Mouse (Mus musculus) cerebellum, adult 2 months (tissue): ENCODE data around the gene Trim61. TPM values are rescaled to one million over a fixed set of nuclear protein-coding genes. Genes with fewer than 3 reads are reported as not detected.

Experiments used
- DNase-seq, 2 experiments: peaks; one replicate each; pipeline ENCODE4 v3.0.0; 2021
- H3K27ac ChIP-seq: fragments of 200-500 bp; 2 replicates; pipeline ENCODE4 v1.5.1; 2012; ENCODE audit warnings: low read length, control low read depth, inconsistent platforms; ENCODE audit not compliant: insufficient read depth
- H3K27me3 ChIP-seq: fragments of 200-500 bp; 2 replicates; pipeline ENCODE4 v1.6.1; 2012; ENCODE audit warnings: inconsistent platforms, mild to moderate bottlenecking, low read length, moderate library complexity; ENCODE audit not compliant: control insufficient read depth, insufficient read depth
- H3K4me1 ChIP-seq: fragments of 200-500 bp; 2 replicates; pipeline ENCODE4 v1.6.1; 2011; ENCODE audit warnings: low read length; ENCODE audit not compliant: control insufficient read depth, insufficient read depth
- H3K4me3 ChIP-seq: fragments of 200-500 bp; replicated peaks from 2 replicates; pipeline ENCODE3; 2011; ENCODE audit warnings: mild to moderate bottlenecking, low read depth, low read length, control low read depth; ENCODE audit not compliant: insufficient read depth
- CTCF ChIP-seq: fragments of 200-500 bp; IDR thresholded peaks from 2 replicates; pipeline ENCODE4 v1.5.1; 2011; ENCODE audit warnings: low read depth, mild to moderate bottlenecking, control low read depth, low read length, moderate library complexity, borderline replicate concordance; ENCODE audit not compliant: insufficient read depth
- POLR2A ChIP-seq: fragments of 200-500 bp; IDR thresholded peaks from 2 replicates; pipeline ENCODE4 v1.6.1; 2011; ENCODE audit warnings: low read length, control low read depth, borderline replicate concordance; ENCODE audit not compliant: insufficient read depth
- WGBS: fragments of 180-500 bp; shearing (Covaris S2); methylation state at CpG from one replicate; pipeline ENCODE4 v1.1.7; 2018; 5-methylcytosine and 5-hydroxymethylcytosine counted together
- polyA plus RNA-seq: library from polyadenylated mRNA; depleted of rRNA; stranded (reverse); fragments of >200 nt; gene quantifications from 2 replicates; pipeline ENCODE4 v1.2.3, GENCODE M21; 2012

The Trim61 gene
- polyA plus RNA-seq, 1 experiment = not detected

- Histone ChIP-seq H3K4me1 (no peaks in the 10 kb centered on the region), H3K27me3 (no peaks in the 10 kb centered on the region), H3K4me3 (no peak overlapping the region), H3K27ac (no peak overlapping the region)
- TF ChIP-seq CTCF = no peak
- DNase-seq = no peak
- WGBS = 94% methylated on average over 3 of the region's 3 CpGs
These were observed 35.2 kb upstream of the Trim61 start for GRCm38 (mm10) chr8:65053554-65053953.

GRCm38 (mm10) chr8:65047801-65048200 is 29.5 kb upstream of the Trim61 start:
- WGBS = 76% methylated on average over 4 of the region's 4 CpGs
- Histone ChIP-seq H3K27ac (no peak overlapping the region), H3K4me1 (no peaks in the 10 kb centered on the region), H3K4me3 (no peak overlapping the region), H3K27me3 (no peaks in the 10 kb centered on the region)
- no peak for DNase-seq
- TF ChIP-seq POLR2A (no peak), CTCF (no peak)

DNA sequence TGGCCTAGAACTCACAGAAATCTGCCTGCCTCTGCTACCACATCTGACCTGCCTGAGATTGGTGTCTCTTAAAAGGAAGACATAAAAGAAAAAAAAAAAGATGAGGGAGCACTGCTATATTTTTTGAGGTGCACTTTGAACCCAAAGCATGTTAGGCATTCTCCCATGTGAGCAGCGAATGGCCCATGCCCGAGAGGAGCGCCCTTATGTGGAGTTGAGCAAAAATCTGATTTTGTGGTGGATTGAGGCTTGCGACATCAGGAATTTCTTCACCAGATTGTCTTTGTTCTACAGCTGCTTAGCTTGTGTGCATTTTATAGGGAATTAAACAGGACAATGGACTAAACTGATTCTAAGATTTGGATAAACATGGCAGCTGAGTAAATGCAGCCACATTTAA is 28.9 kb upstream of the Trim61 start:
- DNase-seq = no peak
- TF ChIP-seq CTCF (no peak), POLR2A (no peak)
- WGBS = 99% methylated on average over 4 of the region's 4 CpGs
- no peak overlapping the region for H3K4me3 ChIP-seq
- H3K4me1 ChIP-seq = no peaks in the 10 kb centered on the region
- H3K27me3 ChIP-seq = no peaks in the 10 kb centered on the region
- no peak overlapping the region for H3K27ac ChIP-seq

- H3K4me3 ChIP-seq = no peak overlapping the region
- no peak for DNase-seq
- no peaks in the 10 kb centered on the region for H3K27me3 ChIP-seq
- 40% methylated on average over 5 of the region's 5 CpGs for WGBS
- no peak overlapping the region for H3K27ac ChIP-seq
- no peaks in the 10 kb centered on the region for H3K4me1 ChIP-seq
- TF ChIP-seq POLR2A (no peak), CTCF (no peak)
These were observed 28.2 kb upstream of the Trim61 start for GRCm38 (mm10) chr8:65046565-65046964.

DNA sequence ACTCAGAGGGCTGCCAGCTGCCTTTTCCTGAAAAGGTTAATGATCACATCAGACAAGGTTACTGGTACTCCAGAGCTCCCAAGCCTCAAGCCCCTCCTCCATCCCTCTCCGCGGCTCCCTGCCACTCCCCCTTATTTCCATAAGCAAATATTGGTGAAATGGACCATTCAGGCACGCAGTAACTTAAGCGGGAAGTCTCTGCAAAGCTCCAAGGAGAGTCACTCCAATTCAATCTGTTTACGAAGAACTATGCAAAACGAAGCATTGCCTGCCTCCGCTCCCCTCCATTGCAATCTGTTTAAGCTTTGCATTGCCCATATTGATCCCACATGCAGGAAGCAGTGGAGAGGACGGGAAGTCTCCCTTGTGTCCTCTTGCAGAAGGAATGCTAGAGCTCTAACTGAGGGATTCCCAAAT is 18.8 kb upstream of the Trim61 start, which contains the start of gene Apela:
TSS of gene Apela (minus strand) at position 220 of the 417 bp plus-strand sequence.
- H3K4me3 ChIP-seq = no peak within 1 kb of the TSS

GRCm38 (mm10) chr8:65034136-65034535 is 15.8 kb upstream of the Trim61 start:
- H3K4me1 ChIP-seq = no peaks in the 10 kb centered on the region
- no peaks in the 10 kb centered on the region for H3K27me3 ChIP-seq
- WGBS = 61% methylated on average over 2 of the region's 2 CpGs
- no peak for TF ChIP-seq POLR2A
- no peak for TF ChIP-seq CTCF
- no peak for DNase-seq
- H3K27ac ChIP-seq = no peak overlapping the region
- H3K4me3 ChIP-seq = no peak overlapping the region

More for the DNA sequence above, 18.8 kb upstream of the Trim61 start, which contains the start of gene Apela:
- no peak for TF ChIP-seq POLR2A
- TF ChIP-seq CTCF = no peak
- 3% methylated on average over 8 of the region's 8 CpGs for WGBS
- DNase-seq = no peak
- Histone ChIP-seq H3K4me1 (no peaks in the 10 kb centered on the region), H3K27me3 (no peaks in the 10 kb centered on the region), H3K27ac (no peak within 1 kb of the TSS)

GRCm38 (mm10) chr8:65033056-65033455 is 14.7 kb upstream of the Trim61 start:
- TF ChIP-seq POLR2A (no peak), CTCF (no peak)
- no peaks in the 10 kb centered on the region for H3K27me3 ChIP-seq
- no peak for DNase-seq
- H3K4me1 ChIP-seq = no peaks in the 10 kb centered on the region
- no peak overlapping the region for H3K27ac ChIP-seq
- WGBS = 89% methylated on average over 13 of the region's 13 CpGs
- H3K4me3 ChIP-seq = no peak overlapping the region

DNA sequence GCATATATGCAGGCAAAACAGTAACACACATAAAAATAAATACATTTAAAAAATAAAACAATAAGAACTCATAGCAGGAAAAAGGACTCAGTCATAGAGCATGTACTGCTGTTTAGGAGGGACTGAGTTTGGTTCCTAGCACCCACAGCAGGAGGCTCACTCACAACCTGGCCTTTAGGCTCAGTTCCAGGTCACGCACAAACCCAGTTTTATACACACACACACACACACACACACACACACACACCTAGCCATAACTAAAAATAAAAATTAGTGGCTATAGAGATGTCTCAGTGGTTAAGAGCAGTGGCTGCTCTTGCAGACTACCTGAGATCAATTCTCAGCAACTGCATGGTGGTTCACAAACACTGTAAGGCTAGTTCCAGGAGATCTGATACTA is 13.8 kb upstream of the Trim61 start:
- WGBS = 90% methylated on average over 1 of the region's 1 CpGs
- no peak overlapping the region for H3K4me3 ChIP-seq
- no peak for DNase-seq

More for the DNA sequence above, 13.8 kb upstream of the Trim61 start:
- Histone ChIP-seq H3K27me3 (no peaks in the 10 kb centered on the region), H3K4me1 (no peaks in the 10 kb centered on the region), H3K27ac (no peak overlapping the region)
- no peak for TF ChIP-seq CTCF
- TF ChIP-seq POLR2A = no peak
